Mouse (Mus musculus) heart, embryonic 16.5 days (tissue): ENCODE measurements around the gene Fbln5. TPM values are rescaled to one million over a fixed set of nuclear protein-coding genes. Genes with fewer than 3 reads are reported as not detected.

Experiments used
- ATAC-seq: fragments of 200-750 bp; cut with Nextera tagmentation; replicated peaks from 2 replicates; pipeline ENCODE4 v1.8.0; 2017; ENCODE audit warnings: moderate number of reproducible peaks; ENCODE audit not compliant: insufficient read depth, low FRiP score; ENCODE audit errors: extremely low read depth
- H3K27ac ChIP-seq: fragments of 300-500 bp; sonication (generic); 2 replicates; pipeline ENCODE4 v1.5.1; 2014; ENCODE audit warnings: mild to moderate bottlenecking, low read length, control low read depth, moderate library complexity
- H3K27me3 ChIP-seq: fragments of 300-500 bp; sonication (generic); 2 replicates; pipeline ENCODE4 v1.6.1; 2014; ENCODE audit warnings: low read length, mixed read lengths; ENCODE audit not compliant: control insufficient read depth, insufficient read depth
- H3K36me3 ChIP-seq: fragments of 300-500 bp; sonication (generic); 2 replicates; pipeline ENCODE4 v1.6.1; 2014; ENCODE audit not compliant: control insufficient read depth, insufficient read depth
- H3K4me1 ChIP-seq: fragments of 300-500 bp; sonication (generic); 2 replicates; pipeline ENCODE4 v1.6.1; 2014; ENCODE audit warnings: low read length, mixed read lengths; ENCODE audit not compliant: control insufficient read depth, insufficient read depth
- H3K4me2 ChIP-seq: fragments of 300-500 bp; sonication (generic); 2 replicates; pipeline ENCODE4 v1.6.1; 2014; ENCODE audit warnings: low read depth, mild to moderate bottlenecking, control low read depth, low read length
- H3K4me3 ChIP-seq: fragments of 300-500 bp; sonication (generic); 2 replicates; pipeline ENCODE4 v1.5.1; 2014; ENCODE audit warnings: mild to moderate bottlenecking, control low read depth, low read length
- H3K9ac ChIP-seq: fragments of 300-500 bp; sonication (generic); 2 replicates; pipeline ENCODE4 v1.6.1; 2014; ENCODE audit warnings: low read length, control low read depth
- H3K9me3 ChIP-seq: fragments of 300-500 bp; sonication (generic); replicated peaks from 2 replicates; pipeline ENCODE4 v1.6.1; 2016; ENCODE audit warnings: low read length; ENCODE audit not compliant: control insufficient read depth
- WGBS: fragments of 180-500 bp; shearing (Covaris S2); extraction: QIAGEN DNeasy Blood & Tissue Kit; methylation state at CpG from one replicate; pipeline ENCODE4 v1.1.7; 2014; 5-methylcytosine and 5-hydroxymethylcytosine counted together
- polyA plus RNA-seq: library from polyadenylated mRNA; unstranded; fragments of >200 nt; fragmentation: Nextera tagmentation; extraction: Ambion mirVana; gene quantifications from 2 replicates; pipeline ENCODE4 v1.2.1, GENCODE M21; 2015

The Fbln5 gene
- polyA plus RNA-seq, 1 experiment from 2014 or later, result 125 TPM

- Histone ChIP-seq H3K9me3 (no peaks in the 10 kb centered on the region), H3K4me3 (no peak overlapping the region), H3K4me1 (peaks cover 11% of the 10 kb centered on the region), H3K9ac (no peak overlapping the region), H3K4me2 (0 out of 2 replicates have a peak overlapping the region, but pooled peaks have one; percentile 0), H3K27me3 (peaks cover 7% of the 10 kb centered on the region), H3K36me3 (no peaks in the 10 kb centered on the region), H3K27ac (no peak overlapping the region)
- 34% methylated on average over 5 of the region's 5 CpGs for WGBS
- ATAC-seq, result no peak
Observed at GRCm38 (mm10) chr12:101816810-101817209, 2.0 kb downstream of the Fbln5 start.

DNA sequence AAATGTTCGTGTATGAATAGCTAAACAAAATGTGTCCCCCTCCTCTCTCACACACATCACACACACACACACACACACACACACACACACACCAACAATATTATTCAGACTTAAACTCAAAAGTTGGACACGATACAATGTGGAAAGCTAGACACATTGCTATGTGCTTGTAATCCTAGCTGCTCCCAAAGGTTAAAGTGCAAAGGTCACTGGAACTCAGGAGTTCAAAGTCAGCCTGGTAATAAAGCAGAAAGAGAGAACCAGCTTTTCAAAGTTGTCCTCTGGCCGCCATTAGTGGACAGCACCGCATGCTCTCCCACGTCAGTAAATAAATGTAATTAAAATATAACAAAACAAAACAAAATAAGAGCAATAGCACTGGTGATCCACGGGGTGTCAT, 3.1 kb downstream of the Fbln5 start:
- ATAC-seq, result no peak
- H3K27me3 ChIP-seq, result peaks cover 7% of the 10 kb centered on the region
- H3K4me3 ChIP-seq, result no peak overlapping the region
- no peak overlapping the region for H3K27ac ChIP-seq
- H3K36me3 ChIP-seq, result no peaks in the 10 kb centered on the region
- H3K9ac ChIP-seq, result no peak overlapping the region
- H3K4me2 ChIP-seq, result no peak overlapping the region
- no peaks in the 10 kb centered on the region for H3K9me3 ChIP-seq
- H3K4me1 ChIP-seq, result peaks cover 4% of the 10 kb centered on the region
- 87% methylated on average over 6 of the region's 6 CpGs for WGBS

DNA sequence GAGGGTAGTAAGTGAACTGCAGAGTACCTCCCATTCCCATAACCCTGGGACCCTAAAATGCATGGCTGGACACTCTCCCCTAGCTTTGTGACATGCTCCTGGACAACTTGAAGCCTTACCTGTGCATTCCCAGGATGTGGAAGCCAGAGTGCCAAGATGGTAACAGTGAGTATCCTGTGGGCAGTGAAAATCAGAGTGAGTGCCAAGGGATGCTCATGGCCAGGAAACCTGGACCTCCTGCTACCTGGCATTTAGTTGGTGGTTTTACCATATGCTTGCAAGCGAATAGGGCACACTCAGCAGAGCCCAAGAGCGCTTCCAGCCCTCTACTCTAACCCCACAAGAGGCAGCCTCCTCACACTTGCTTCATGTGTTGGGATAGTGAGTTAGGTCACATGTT, 4.4 kb downstream of the Fbln5 start:
- Histone ChIP-seq H3K27ac (no peak overlapping the region), H3K27me3 (peaks cover 3% of the 10 kb centered on the region; the same call in 1 of the 2 replicates), H3K9ac (no peak overlapping the region), H3K4me3 (no peak overlapping the region), H3K4me1 (peaks cover 3% of the 10 kb centered on the region), H3K9me3 (no peaks in the 10 kb centered on the region), H3K4me2 (no peak overlapping the region), H3K36me3 (no peaks in the 10 kb centered on the region)
- ATAC-seq, result no peak
- 87% methylated on average over 2 of the region's 2 CpGs for WGBS

DNA sequence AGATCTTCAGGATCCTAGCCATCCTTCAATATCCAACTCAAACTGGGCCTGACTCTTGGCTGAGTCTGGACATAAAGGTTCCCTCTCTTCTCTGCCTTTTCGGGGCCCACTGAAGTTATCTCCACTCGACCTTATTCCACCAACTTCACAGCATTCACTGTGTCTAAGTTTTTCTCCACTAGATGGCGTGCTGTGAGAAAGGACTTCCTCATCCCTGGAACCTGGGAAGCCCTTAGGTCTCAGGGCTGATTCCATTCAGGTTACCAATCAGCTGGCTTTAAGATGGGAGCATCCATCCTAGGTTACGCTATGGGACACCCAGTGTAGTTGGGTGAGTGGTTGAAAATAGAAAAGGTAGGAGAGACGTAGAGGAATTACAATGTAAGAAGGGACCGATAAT, 7.7 kb downstream of the Fbln5 start:
- no peaks in the 10 kb centered on the region for H3K9me3 ChIP-seq
- H3K4me2 ChIP-seq, result no peak overlapping the region
- ATAC-seq, result no peak
- H3K4me1 ChIP-seq, result 0 out of 2 replicates have a peak, but pooled peaks cover 2% of the 10 kb centered on the region
- H3K9ac ChIP-seq, result no peak overlapping the region
- H3K27me3 ChIP-seq, result no peaks in the 10 kb centered on the region
- H3K27ac ChIP-seq, result no peak overlapping the region
- H3K36me3 ChIP-seq, result no peaks in the 10 kb centered on the region
- 55% methylated on average over 6 of the region's 6 CpGs for WGBS
- no peak overlapping the region for H3K4me3 ChIP-seq

- 57% methylated on average over 2 of the region's 2 CpGs for WGBS
- 0 out of 2 replicates have a peak, but pooled peaks have one; percentile 29 for ATAC-seq
Observed at GRCm38 (mm10) chr12:101810515-101810914, 8.3 kb downstream of the Fbln5 start.

DNA sequence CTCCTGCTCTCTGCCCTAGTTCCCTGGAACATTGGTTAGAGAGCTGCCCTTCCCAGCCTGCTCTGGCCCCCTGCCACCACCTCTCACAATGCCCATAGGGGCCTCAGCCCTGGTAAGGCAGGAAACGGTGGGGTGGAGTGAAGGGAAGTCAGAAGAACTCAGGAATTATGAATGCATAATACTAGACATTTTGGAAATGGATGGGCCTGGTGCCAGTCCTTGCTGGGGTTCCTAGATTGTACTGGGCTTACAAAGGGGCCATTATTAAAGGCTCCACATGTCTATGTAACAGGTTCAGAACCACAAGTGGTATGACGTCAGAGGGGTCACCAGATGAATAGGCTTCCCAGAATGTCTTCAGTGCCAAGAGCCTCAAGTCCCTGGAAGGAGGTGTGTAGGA, 11.5 kb downstream of the Fbln5 start:
- WGBS, result 55% methylated on average over 2 of the region's 2 CpGs
- no peaks in the 10 kb centered on the region for H3K27me3 ChIP-seq
- H3K27ac ChIP-seq, result no peak overlapping the region
- H3K9me3 ChIP-seq, result no peaks in the 10 kb centered on the region
- peak; percentile 66 for ATAC-seq
- H3K36me3 ChIP-seq, result no peaks in the 10 kb centered on the region
- no peak overlapping the region for H3K4me3 ChIP-seq
- H3K9ac ChIP-seq, result no peak overlapping the region
- H3K4me2 ChIP-seq, result no peak overlapping the region
- 0 out of 2 replicates have a peak, but pooled peaks cover 2% of the 10 kb centered on the region for H3K4me1 ChIP-seq

More at GRCm38 (mm10) chr12:101810515-101810914, 8.3 kb downstream of the Fbln5 start:
- H3K27me3 ChIP-seq, result no peaks in the 10 kb centered on the region
- H3K9me3 ChIP-seq, result no peaks in the 10 kb centered on the region
- no peak overlapping the region for H3K9ac ChIP-seq
- H3K4me1 ChIP-seq, result 0 out of 2 replicates have a peak, but pooled peaks cover 2% of the 10 kb centered on the region
- no peaks in the 10 kb centered on the region for H3K36me3 ChIP-seq
- H3K4me2 ChIP-seq, result no peak overlapping the region
- H3K27ac ChIP-seq, result no peak overlapping the region
- no peak overlapping the region for H3K4me3 ChIP-seq

DNA sequence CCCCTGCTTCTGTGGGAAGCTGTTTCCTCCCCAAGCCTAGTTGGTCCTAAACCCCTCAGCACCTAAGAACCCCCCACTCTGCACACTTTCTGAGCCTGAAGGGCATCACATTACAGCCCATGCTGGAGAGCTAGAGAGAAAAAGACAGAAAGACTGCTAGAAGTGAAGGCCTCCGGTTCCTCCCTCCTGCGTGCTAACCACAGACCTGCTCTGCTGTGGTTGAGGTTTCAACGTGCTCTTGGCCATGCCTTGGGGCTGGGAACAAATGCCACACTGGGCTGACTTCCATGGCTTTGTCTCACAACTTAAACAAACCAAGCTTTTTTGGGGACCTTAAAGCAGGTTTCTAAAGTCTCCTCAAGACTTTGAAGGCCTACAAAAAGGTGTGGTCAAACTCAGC, 16.4 kb downstream of the Fbln5 start:
- Histone ChIP-seq H3K27ac (no peak overlapping the region), H3K9me3 (no peaks in the 10 kb centered on the region), H3K36me3 (no peaks in the 10 kb centered on the region), H3K4me2 (no peak overlapping the region), H3K9ac (no peak overlapping the region), H3K4me3 (no peak overlapping the region), H3K27me3 (no peaks in the 10 kb centered on the region), H3K4me1 (0 out of 2 replicates have a peak, but pooled peaks cover 2% of the 10 kb centered on the region)
- 77% methylated on average over 3 of the region's 3 CpGs for WGBS
- no peak for ATAC-seq

DNA sequence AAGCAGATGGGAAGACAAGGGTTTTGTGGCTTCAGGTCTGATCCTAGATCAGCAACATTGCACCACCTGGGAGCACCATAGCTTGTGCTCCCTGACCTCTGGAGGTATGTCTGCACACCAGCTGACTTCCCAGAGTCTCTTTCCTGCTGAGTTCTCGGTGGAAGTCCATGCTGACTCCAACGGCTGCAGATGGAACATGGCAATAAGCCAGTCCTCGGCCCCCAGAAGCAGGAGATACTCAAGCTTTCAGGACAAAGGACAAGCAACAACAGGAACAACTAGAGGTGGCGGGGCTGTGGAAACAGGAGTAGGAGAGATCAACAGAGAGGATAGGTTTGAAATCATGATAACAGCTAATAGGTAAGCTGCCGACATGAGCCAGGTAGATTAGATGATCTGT, 17.1 kb downstream of the Fbln5 start:
- no peak overlapping the region for H3K4me3 ChIP-seq
- ATAC-seq, result no peak
- H3K27ac ChIP-seq, result no peak overlapping the region
- 64% methylated on average over 5 of the region's 5 CpGs for whole genome bisulfite sequencing
- no peaks in the 10 kb centered on the region for H3K27me3 ChIP-seq
- H3K9ac ChIP-seq, result no peak overlapping the region
- no peaks in the 10 kb centered on the region for H3K9me3 ChIP-seq
- no peaks in the 10 kb centered on the region for H3K36me3 ChIP-seq
- no peaks in the 10 kb centered on the region for H3K4me1 ChIP-seq
- no peak overlapping the region for H3K4me2 ChIP-seq

DNA sequence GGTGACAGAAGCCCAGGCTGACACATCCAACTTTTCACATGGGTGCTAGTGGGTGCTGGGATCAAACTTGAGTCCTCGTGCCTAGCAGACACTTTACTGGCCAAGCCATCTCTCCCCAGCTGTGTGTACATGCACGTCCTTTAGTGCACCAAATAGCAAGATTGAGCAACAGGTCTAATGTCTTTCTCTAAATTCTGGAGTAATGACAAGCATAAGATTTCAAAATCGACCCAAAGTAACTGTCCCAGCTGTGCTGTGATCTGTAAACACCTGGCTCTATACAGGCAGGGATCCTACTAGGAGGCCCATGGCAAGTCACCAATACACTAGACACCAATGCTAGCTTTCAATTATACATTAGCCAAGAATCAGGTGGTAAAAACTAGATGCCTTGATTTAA, 17.8 kb downstream of the Fbln5 start:
- Histone ChIP-seq H3K4me2 (no peak overlapping the region), H3K36me3 (no peaks in the 10 kb centered on the region), H3K27ac (no peak overlapping the region), H3K27me3 (no peaks in the 10 kb centered on the region), H3K9me3 (no peaks in the 10 kb centered on the region), H3K9ac (no peak overlapping the region), H3K4me1 (no peaks in the 10 kb centered on the region), H3K4me3 (no peak overlapping the region)
- 62% methylated on average over 3 of the region's 3 CpGs for WGBS
- no peak for ATAC-seq
